Mouse (Mus musculus) mouse trophoblast stem cell (cell line): Measurements from ENCODE around the gene Mup14.
"Not testable (repeated sequence)": the region's sequence is repeated elsewhere in the genome, so short reads cannot be mapped to it uniquely, and the experiment has no call there.

Experiments
- in situ Hi-C, 2 experiments: fragments of 300-500 bp; cut with MseI, MboI; formaldehyde crosslinking; loops; 2 replicates in 1 of 2; 3 replicates in 1 of 2; pipeline ENCODE4 v1.15.1; 2025

The Mup14 gene

GRCm38 (mm10) chr4:61303900-61304299, at the start of gene Mup14:
Gene Mup14, minus strand, starts transcription at chr4:61304000.
- in situ Hi-C loops: not testable (repeated sequence)

- in situ Hi-C loops: not testable (repeated sequence)
Observed at GRCm38 (mm10) chr4:61338108-61338507, 34.3 kb upstream of the Mup14 start.
